Mouse (Mus musculus) CH12.LX (cell line): ENCODE data around the gene Rpl3. TPM values are rescaled to one million over a fixed set of nuclear protein-coding genes. Genes with fewer than 3 reads are reported as not detected.

Source experiments
- DNase-seq: peaks from one replicate; pipeline ENCODE4 v3.0.0-alpha.2; 2013; ENCODE audit errors: extremely low read depth
- H3K27ac ChIP-seq: 2 replicates; pipeline ENCODE4 v1.5.1; 2012; ENCODE audit warnings: low read depth, mild to moderate bottlenecking, control low read depth, moderate library complexity; ENCODE audit not compliant: insufficient read depth
- H3K27me3 ChIP-seq: replicated peaks from 2 replicates; pipeline ENCODE3; 2012; ENCODE audit warnings: inconsistent platforms
- H3K36me3 ChIP-seq, 2 experiments: replicated peaks in 1 of 2; 2 replicates each; pipeline versions ENCODE3 to v1.6.1; 2012; ENCODE audit warnings: inconsistent platforms in 1 of 2, low read length in 1 of 2, mild to moderate bottlenecking in 1 of 2, mixed read lengths in 1 of 2, moderate library complexity in 1 of 2; ENCODE audit not compliant: control insufficient read depth in 1 of 2, insufficient read depth in 1 of 2
- H3K4me1 ChIP-seq, 2 experiments: 2 replicates each; pipeline ENCODE4 v1.6.1; 2012; ENCODE audit warnings: inconsistent platforms in 1 of 2, moderate library complexity in 1 of 2; ENCODE audit not compliant: insufficient read depth in 2 of 2, control insufficient read depth in 1 of 2
- H3K4me2 ChIP-seq: 2 replicates; pipeline ENCODE4 v1.6.1; 2012; ENCODE audit warnings: low read depth, mild to moderate bottlenecking, control low read depth; ENCODE audit not compliant: poor library complexity, insufficient read depth, severe bottlenecking
- H3K4me3 ChIP-seq, 3 experiments: fragments of 150-350 bp in 1 of 3; sonication (generic) in 1 of 3; replicated peaks in 1 of 3; 2 replicates each; pipeline versions ENCODE3 to v1.5.1; 2011 to 2012; ENCODE audit warnings: low read depth in 2 of 3, low read length in 2 of 3, mild to moderate bottlenecking in 2 of 3, moderate library complexity in 2 of 3, control low read depth in 1 of 3, improper control_type of control experiment in 1 of 3, inconsistent platforms in 1 of 3, mixed read lengths in 1 of 3; ENCODE audit not compliant: poor library complexity in 1 of 3
- H3K79me2 ChIP-seq: replicated peaks from 2 replicates; pipeline ENCODE4 v1.6.1; 2012; ENCODE audit warnings: mild to moderate bottlenecking, moderate library complexity; ENCODE audit not compliant: control insufficient read depth, poor library complexity, insufficient read depth, severe bottlenecking; ENCODE audit errors: extremely low read depth
- H3K9ac ChIP-seq: 2 replicates; pipeline ENCODE4 v1.6.1; 2012; ENCODE audit warnings: low read depth, mild to moderate bottlenecking, control low read depth, moderate library complexity; ENCODE audit not compliant: insufficient read depth
- H3K9me3 ChIP-seq: replicated peaks from 2 replicates; pipeline ENCODE3; 2012; ENCODE audit warnings: low read length, inconsistent platforms, mixed read lengths
- BHLHE40 ChIP-seq: IDR thresholded peaks from 2 replicates; pipeline ENCODE4 v1.6.1; 2011; ENCODE audit warnings: mild to moderate bottlenecking, low read depth, low read length, improper control_type of control experiment
- CHD1 ChIP-seq: IDR thresholded peaks from 2 replicates; pipeline ENCODE4 v1.6.1; 2012; ENCODE audit warnings: low read depth, low read length, improper control_type of control experiment, inconsistent platforms
- CTCF ChIP-seq, 2 experiments: IDR thresholded peaks in 1 of 2; conservative IDR thresholded peaks in 1 of 2; 2 replicates each; pipeline ENCODE4 v1.5.1; 2011 to 2012; ENCODE audit warnings: low read depth in 2 of 2, low read length in 2 of 2, improper control_type of control experiment in 1 of 2, inconsistent platforms in 1 of 2, mild to moderate bottlenecking in 1 of 2, moderate library complexity in 1 of 2
- ELF1 ChIP-seq: IDR thresholded peaks from 2 replicates; pipeline ENCODE4 v1.6.1; 2014; ENCODE audit warnings: low read depth, mild to moderate bottlenecking, inconsistent platforms, low read length, improper control_type of control experiment
- EP300 ChIP-seq: IDR thresholded peaks from 2 replicates; pipeline ENCODE4 v1.6.1; 2011; ENCODE audit warnings: low read length, improper control_type of control experiment
- HCFC1 ChIP-seq: IDR thresholded peaks from 2 replicates; pipeline ENCODE4 v1.6.1; 2012; ENCODE audit warnings: low read depth, mild to moderate bottlenecking, inconsistent platforms, low read length, improper control_type of control experiment
- MAX ChIP-seq: IDR thresholded peaks from 2 replicates; pipeline ENCODE4 v1.6.1; 2011; ENCODE audit warnings: low read length, improper control_type of control experiment
- MAZ ChIP-seq: IDR thresholded peaks from 2 replicates; pipeline ENCODE4 v1.6.1; 2012; ENCODE audit warnings: low read depth, mild to moderate bottlenecking, inconsistent platforms, low read length, improper control_type of control experiment, moderate library complexity
- MYC ChIP-seq: IDR thresholded peaks from 2 replicates; pipeline ENCODE4 v1.6.1; 2011; ENCODE audit warnings: low read depth, mild to moderate bottlenecking, improper control_type of control experiment, low read length
- NELFE ChIP-seq: IDR thresholded peaks from 2 replicates; pipeline ENCODE4 v1.6.1; 2011; ENCODE audit warnings: low read depth, low read length, improper control_type of control experiment
- POLR2A ChIP-seq: IDR thresholded peaks from 2 replicates; pipeline ENCODE4 v1.6.1; 2011; ENCODE audit warnings: low read depth, mild to moderate bottlenecking, improper control_type of control experiment, low read length
- POLR2AphosphoS2 ChIP-seq: IDR thresholded peaks from 2 replicates; pipeline ENCODE4 v1.6.1; 2011; ENCODE audit warnings: low read depth, low read length, improper control_type of control experiment
- SIN3A ChIP-seq: IDR thresholded peaks from 2 replicates; pipeline ENCODE4 v1.6.1; 2012; ENCODE audit warnings: low read length, improper control_type of control experiment, inconsistent platforms
- SMC3 ChIP-seq: IDR thresholded peaks from 2 replicates; pipeline ENCODE4 v1.6.1; 2011; ENCODE audit warnings: low read depth, low read length, improper control_type of control experiment
- TBP ChIP-seq: conservative IDR thresholded peaks from 2 replicates; pipeline ENCODE4 v1.6.1; 2011; ENCODE audit warnings: low read depth, low read length, improper control_type of control experiment
- USF1 ChIP-seq: IDR thresholded peaks from 2 replicates; pipeline ENCODE4 v1.6.1; 2014; ENCODE audit warnings: low read depth, mild to moderate bottlenecking, inconsistent platforms, low read length, improper control_type of control experiment
- USF2 ChIP-seq: conservative IDR thresholded peaks from 2 replicates; pipeline ENCODE4 v1.6.1; 2011; ENCODE audit warnings: low read depth, low read length, improper control_type of control experiment
- ZC3H11A ChIP-seq: IDR thresholded peaks from 2 replicates; pipeline ENCODE4 v1.6.1; 2012; ENCODE audit warnings: low read depth, mild to moderate bottlenecking, inconsistent platforms, low read length, improper control_type of control experiment
- ZMIZ1 ChIP-seq: IDR thresholded peaks from 2 replicates; pipeline ENCODE4 v1.6.1; 2012; ENCODE audit warnings: low read depth, mild to moderate bottlenecking, inconsistent platforms, low read length, improper control_type of control experiment
- ZNF384 ChIP-seq: IDR thresholded peaks from 2 replicates; pipeline ENCODE4 v1.6.1; 2012; ENCODE audit warnings: low read depth, low read length, improper control_type of control experiment, inconsistent platforms
- dilution Hi-C: fragments of 300-500 bp; cut with MboI; formaldehyde crosslinking; loops from 2 replicates; pipeline ENCODE4 v1.14.3; 2020; ENCODE audit warnings: low sequenced_read_pairs; ENCODE audit not compliant: extremely low pct_unique_long_range_greater_than_20kb, extremely low pct_ligation_motif_present
- in situ Hi-C: fragments of 300-500 bp; cut with MboI; formaldehyde crosslinking; loops from 3 replicates; pipeline ENCODE4 v1.14.3; 2019; ENCODE audit warnings: low sequenced_read_pairs, low pct_ligation_motif_present, low pct_unique_long_range_greater_than_20kb, mixed read lengths
- polyA plus RNA-seq: library from polyadenylated mRNA; unstranded; fragments of >175 nt; gene quantifications from 2 replicates; pipeline ENCODE4 v1.2.1, GENCODE M21; 2012; ENCODE audit warnings: low read depth; ENCODE audit not compliant: insufficient read length
- total RNA-seq, 2 experiments: library from RNA; depleted of rRNA; stranded (reverse); fragments of 300-350 nt in 1 of 2; fragments of >200 nt in 1 of 2; gene quantifications; 2 replicates each; pipeline ENCODE4 v1.2.3; 2012 to 2014

Rpl3 gene
- total and polyA plus RNA-seq, 3 experiments, result 2,198 to 3,819 (median 2,592) TPM

- peak overlapping the region; percentile 76 for H3K9ac ChIP-seq
- no peak for TF ChIP-seq POLR2A
- no peak for TF ChIP-seq NELFE
- no peak for TF ChIP-seq ZMIZ1
- TF ChIP-seq USF2, result no peak
- no peak for TF ChIP-seq BHLHE40
- TF ChIP-seq ZNF384, result no peak
- no peak for TF ChIP-seq MYC
- no peak for TF ChIP-seq USF1
- TF ChIP-seq SIN3A, result no peak; the same call in 1 of the 2 replicates
- no peak for TF ChIP-seq CHD1
- no peak for TF ChIP-seq HCFC1
- TF ChIP-seq SMC3, result no peak
- TF ChIP-seq MAX, result no peak
- no peak for TF ChIP-seq MAZ
- dilution Hi-C loops, result no loop called here
- in situ Hi-C loops, result loop anchor here (10.0 kb wide), 2 partner anchors 128 to 352 kb away; partner anchors contain the start of gene Sun2
- no peak overlapping the region for H3K27ac ChIP-seq
- H3K9me3 ChIP-seq, result no peaks in the 10 kb centered on the region
- peaks cover 3% of the 10 kb centered on the region for H3K27me3 ChIP-seq
- DNase-seq, result no peak
- H3K36me3 ChIP-seq, result no peaks in the 10 kb centered on the region
- peaks cover 8 to 36% of the 10 kb centered on the region in 2 experiments; a peak in 2 of 4 replicates for H3K4me1 ChIP-seq
- peak overlapping the region; percentile 48; the same call in 1 of the 2 replicates for H3K4me2 ChIP-seq
- H3K79me2 ChIP-seq, result no peaks in the 10 kb centered on the region
- peak overlapping the region; percentile 60 to 85 (median 72) for H3K4me3 ChIP-seq
Measured at GRCm38 (mm10) chr15:80096406-80096805, 4.7 kb upstream of the Rpl3 start.

- no peak for TF ChIP-seq SMC3
- in situ Hi-C loops (loop anchor here (10.0 kb wide), 2 partner anchors 129 to 351 kb away; partner anchors contain the start of gene Sun2), dilution Hi-C loops (no loop called here)
- Histone ChIP-seq H3K4me1 (peaks cover 8 to 32% of the 10 kb centered on the region in 2 experiments; a peak in 2 of 4 replicates), H3K9me3 (no peaks in the 10 kb centered on the region), H3K27me3 (peaks cover 6% of the 10 kb centered on the region), H3K4me3 (peak overlapping the region in 1 of 3 experiments; percentile 60), H3K36me3 (no peaks in the 10 kb centered on the region), H3K4me2 (peak overlapping the region; percentile 48; the same call in 1 of the 2 replicates), H3K27ac (no peak overlapping the region), H3K79me2 (no peaks in the 10 kb centered on the region), H3K9ac (no peak overlapping the region)
- DNase-seq, result no peak
Measured at GRCm38 (mm10) chr15:80095596-80095995, 3.9 kb upstream of the Rpl3 start.

- no peaks in the 10 kb centered on the region for H3K9me3 ChIP-seq
Measured at GRCm38 (mm10) chr15:80094201-80094600, 2.5 kb upstream of the Rpl3 start.

More at GRCm38 (mm10) chr15:80094201-80094600, 2.5 kb upstream of the Rpl3 start:
- Histone ChIP-seq H3K4me3 (no peak overlapping the region), H3K27me3 (peaks cover 18% of the 10 kb centered on the region), H3K9ac (no peak overlapping the region), H3K27ac (no peak overlapping the region), H3K79me2 (no peaks in the 10 kb centered on the region), H3K4me1 (peaks cover 8 to 31% of the 10 kb centered on the region in 2 experiments; a peak in 2 of 4 replicates), H3K36me3 (no peaks in the 10 kb centered on the region), H3K4me2 (no peak overlapping the region)
- in situ Hi-C loops, result loop anchor here (10.0 kb wide), 2 partner anchors 131 to 349 kb away; partner anchors contain the start of gene Sun2
- no peak for TF ChIP-seq POLR2AphosphoS2
- TF ChIP-seq ELF1, result no peak
- TF ChIP-seq CTCF (conservative IDR thresholded peaks at IDR 0.05 in 1 of 2, IDR thresholded peaks at IDR 0.05 in 1 of 2; ENCODE audit: low read depth in 2 of 2, low read length in 2 of 2), result no peak
- no peak for TF ChIP-seq ZC3H11A
- TF ChIP-seq MAX, result no peak
- TF ChIP-seq EP300, result no peak
- no peak for TF ChIP-seq TBP
- TF ChIP-seq MYC, result no peak
- no peak for TF ChIP-seq MAZ
- no peak for TF ChIP-seq ZNF384
- DNase-seq, result no peak
- dilution Hi-C loops, result no loop called here
